20 mouse cellular contexts compared by ENCODE assay signal in genomic region chr6:33542712-33543111, GRCm38 (mm10).
DNase-seq lines count a peak whose midpoint lies in the region; ATAC-seq and TF ChIP-seq lines count a peak whose summit lies in the region.
"Had no signal": no experiment of that assay in that cellular context is flagged by ENCODE, and none has a peak within 500 bp of the region (broad histone marks: within the 10 kb centered on the region; RNA-seq: fewer than 3 reads in every experiment).

No protein-coding gene starts in this region.

- H3K9me3 ChIP-seq in lung, postnatal 0 days (ENCODE audit: low read length): no peaks in the 10 kb centered on the region
- no peaks in the 10 kb centered on the region for H3K9me3 ChIP-seq in hindbrain, embryonic 10.5 days
- H3K9me3 ChIP-seq: embryonic facial prominence, embryonic 10.5 days; forebrain, embryonic 10.5 days; heart, embryonic 10.5 days had no signal

- no peaks in the 10 kb centered on the region for H3K27me3 ChIP-seq in lung, postnatal 0 days (replicated peaks; ENCODE audit: insufficient read depth, low read length)
- H3K27me3 ChIP-seq in hindbrain, embryonic 10.5 days (ENCODE audit: insufficient read depth, poor library complexity, severe bottlenecking): no peaks in the 10 kb centered on the region
- H3K27me3 ChIP-seq: hindbrain, embryonic 13.5 days had no signal

- no peaks in the 10 kb centered on the region for H3K4me1 ChIP-seq in lung, postnatal 0 days (ENCODE audit: insufficient read depth, low read depth, low read length)
- no peaks in the 10 kb centered on the region for H3K4me1 ChIP-seq in hindbrain, embryonic 10.5 days (replicated peaks)
- H3K4me1 ChIP-seq: embryonic facial prominence, embryonic 10.5 days; forebrain, embryonic 10.5 days; heart, embryonic 10.5 days; hindbrain, embryonic 13.5 days had no signal

- no peak overlapping the region for H3K9ac ChIP-seq in lung, postnatal 0 days (replicated peaks; ENCODE audit: low read depth)
- H3K9ac ChIP-seq: hindbrain, embryonic 13.5 days had no signal

- no peak for TF ChIP-seq CTCF in lung, postnatal 0 days (IDR thresholded peaks at IDR 0.05)

- DNase-seq in frontal cortex, postnatal 14 days (ENCODE audit: low spot score in 2 of 2): no peak
- peak; percentile 4 for DNase-seq in lung, postnatal 0 days (ENCODE audit: low spot score)
- no peak for DNase-seq in lung, postnatal 10 days
- peak; percentile 71 for DNase-seq in brain, adult 2 months (ENCODE audit: low read depth, low spot score)
- DNase-seq in telencephalon, adult 2 months (ENCODE audit: low read depth, low spot score): peak; percentile 34
- no peak for DNase-seq in hindbrain, embryonic 10.5 days (ENCODE audit: low spot score)
- DNase-seq: adrenal gland, postnatal 10 days; cerebellum, adult 18-20 months; cerebellum, postnatal 10 days; gastrocnemius, postnatal 36 days; heart, adult 18-20 months; heart, postnatal 10 days; heart, postnatal 4 days; kidney, adult 11 months had no signal

- H3K36me3 ChIP-seq in lung, postnatal 0 days (ENCODE audit: insufficient read depth, low read length): no peaks in the 10 kb centered on the region
- no peaks in the 10 kb centered on the region for H3K36me3 ChIP-seq in hindbrain, embryonic 10.5 days
- H3K36me3 ChIP-seq: embryonic facial prominence, embryonic 10.5 days; forebrain, embryonic 10.5 days; heart, embryonic 10.5 days; hindbrain, embryonic 13.5 days had no signal

- TF ChIP-seq EP300 in lung, postnatal 0 days (IDR thresholded peaks at IDR 0.05): no peak

- no peak overlapping the region for H3K4me3 ChIP-seq in lung, postnatal 0 days (ENCODE audit: low read depth, low read length)
- no peak overlapping the region for H3K4me3 ChIP-seq in hindbrain, embryonic 10.5 days
- H3K4me3 ChIP-seq: embryonic facial prominence, embryonic 10.5 days; forebrain, embryonic 10.5 days; heart, embryonic 10.5 days; hindbrain, embryonic 13.5 days had no signal

- no peak overlapping the region for H3K4me2 ChIP-seq in lung, postnatal 0 days (replicated peaks; ENCODE audit: low read depth, low read length)
- H3K4me2 ChIP-seq: hindbrain, embryonic 13.5 days had no signal

- no peak overlapping the region for H3K27ac ChIP-seq in lung, postnatal 0 days (ENCODE audit: low read length)
- no peak overlapping the region for H3K27ac ChIP-seq in hindbrain, embryonic 10.5 days
- H3K27ac ChIP-seq: embryonic facial prominence, embryonic 10.5 days; forebrain, embryonic 10.5 days; heart, embryonic 10.5 days; hindbrain, embryonic 13.5 days; hindbrain, postnatal 0 days had no signal

- peak; percentile 73 for ATAC-seq in frontal cortex, adult (ENCODE audit: low TSS enrichment)
- ATAC-seq in lung, postnatal 0 days: no peak
- ATAC-seq: hindbrain, postnatal 0 days had no signal

- 75% methylated on average over 6 of the region's 6 CpGs for WGBS in lung, postnatal 0 days
- 83% methylated on average over 6 of the region's 6 CpGs for WGBS in hindbrain, embryonic 10.5 days

Comparison
In these comparisons a context has a peak if more than half of its experiments do, and no peak if none do; other contexts are left out.
1. DNase-seq: peak in lung, postnatal 0 days (single experiment), brain, adult 2 months (single experiment) and telencephalon, adult 2 months (single experiment); none in frontal cortex, postnatal 14 days (0 of 2), lung, postnatal 10 days (single experiment) and hindbrain, embryonic 10.5 days (single experiment).